9 mouse cellular contexts compared by ENCODE assay signal in the genomic region with DNA sequence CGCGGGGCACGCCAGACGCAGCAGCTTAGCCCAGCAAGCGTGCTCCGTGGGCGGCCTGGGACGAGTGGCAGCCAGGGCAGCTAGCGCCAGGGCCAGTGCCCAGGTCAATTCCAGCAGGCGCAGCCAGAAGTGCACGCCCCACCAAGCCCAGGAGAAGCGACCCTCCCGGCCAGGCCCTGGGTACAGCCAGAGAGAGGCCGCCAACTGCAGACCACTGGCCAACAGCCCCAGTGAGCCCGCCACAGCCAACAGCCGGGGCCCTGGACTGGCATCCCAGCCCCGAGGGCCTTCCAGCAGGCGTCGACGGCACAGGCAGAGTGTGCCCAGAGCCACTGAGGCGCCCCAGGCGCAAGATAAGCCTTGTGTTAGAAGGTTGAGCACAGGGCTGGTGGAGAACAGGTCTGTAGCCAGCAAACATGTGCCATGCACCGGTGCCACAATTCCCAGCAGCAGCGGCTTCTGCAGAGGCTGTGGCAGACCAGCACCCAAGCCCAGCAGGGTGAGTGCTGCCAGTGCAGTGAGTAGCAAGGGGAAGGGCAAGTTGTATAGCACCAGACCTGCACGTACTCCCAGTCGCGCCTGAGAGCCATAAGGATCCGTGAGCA. TPM values are rescaled to one million over a fixed set of nuclear protein-coding genes. Genes with fewer than 3 reads are reported as not detected.
DNase-seq lines count a peak whose midpoint lies in the region; ATAC-seq and TF ChIP-seq lines count a peak whose summit lies in the region.
"Had no signal": no experiment of that assay in that cellular context is flagged by ENCODE, and none has a peak within 500 bp of the region (broad histone marks: within the 10 kb centered on the region; RNA-seq: fewer than 3 reads in every experiment).

No protein-coding gene starts in this region.

- peak overlapping the region; percentile 81 for H3K4me2 ChIP-seq in heart, embryonic 15.5 days
- H3K4me2 ChIP-seq in forebrain, embryonic 14.5 days (ENCODE audit: low read length): peak overlapping the region; percentile 54
- H3K4me2 ChIP-seq in liver, embryonic 15.5 days: peak overlapping the region; percentile 80

- H3K27me3 ChIP-seq in heart, embryonic 15.5 days: peaks cover 33% of the 10 kb centered on the region
- H3K27me3 ChIP-seq in ES-Bruce4 (ENCODE audit: control insufficient read depth, insufficient read depth, low read length, poor library complexity, severe bottlenecking): no peaks in the 10 kb centered on the region
- no peaks in the 10 kb centered on the region for H3K27me3 ChIP-seq in forebrain, embryonic 14.5 days (replicated peaks; ENCODE audit: control insufficient read depth, insufficient read depth, low read length)
- peaks cover 57% of the 10 kb centered on the region for H3K27me3 ChIP-seq in liver, embryonic 15.5 days
- H3K27me3 ChIP-seq: Patski had no signal

- WGBS in heart, embryonic 15.5 days: 30% methylated on average over 28 of the region's 28 CpGs
- 69% methylated on average over 28 of the region's 28 CpGs for WGBS in forebrain, embryonic 14.5 days
- 37% methylated on average over 28 of the region's 28 CpGs for WGBS in liver, embryonic 15.5 days (ENCODE audit: insufficient replicate concordance)

- peak overlapping the region; percentile 51 for H3K4me3 ChIP-seq in heart, embryonic 15.5 days
- H3K4me3 ChIP-seq in ES-Bruce4 (ENCODE audit: low read depth, low read length): peak overlapping the region; percentile 39
- H3K4me3 ChIP-seq in forebrain, embryonic 14.5 days (ENCODE audit: low read depth, low read length): peak overlapping the region; percentile 32; the same call in 1 of the 2 replicates
- peak overlapping the region; percentile 53 for H3K4me3 ChIP-seq in liver, embryonic 15.5 days (replicated peaks)

- TF ChIP-seq CTCF in ES-Bruce4 (IDR thresholded peaks at IDR 0.05; ENCODE audit: low read depth, low read length): no peak

- no peak overlapping the region for H3K27ac ChIP-seq in heart, embryonic 15.5 days
- H3K27ac ChIP-seq in ES-Bruce4 (ENCODE audit: insufficient read depth, low read length): no peak overlapping the region
- H3K27ac ChIP-seq in forebrain, embryonic 14.5 days (ENCODE audit: low read depth, low read length): no peak overlapping the region
- H3K27ac ChIP-seq in liver, embryonic 15.5 days (replicated peaks): no peak overlapping the region

- no peak for ATAC-seq in heart, embryonic 15.5 days (replicated peaks; ENCODE audit: insufficient number of reproducible peaks, insufficient read depth, low FRiP score, low read depth)
- no peak for ATAC-seq in forebrain, embryonic 14.5 days
- ATAC-seq in liver, embryonic 15.5 days (ENCODE audit: insufficient read depth): no peak
- no peak for ATAC-seq in activated CD4-positive, CD25-positive, alpha-beta regulatory T cell, adult 4 months
- ATAC-seq: Patski had no signal

- DNase-seq in heart, postnatal 4 days: no peak
- DNase-seq in forebrain, embryonic 14.5 days (ENCODE audit: low spot score): no peak
- no peak for DNase-seq in ovary, postnatal 10 days (ENCODE audit: low spot score)
- DNase-seq in layer of hippocampus, adult 9-10 months (ENCODE audit: low spot score): no peak

- peak overlapping the region; percentile 57 for H3K9ac ChIP-seq in heart, embryonic 15.5 days
- H3K9ac ChIP-seq in ES-Bruce4 (ENCODE audit: low read depth, poor library complexity, severe bottlenecking): peak overlapping the region; percentile 44
- peak overlapping the region; percentile 32; the same call in 1 of the 2 replicates for H3K9ac ChIP-seq in forebrain, embryonic 14.5 days (ENCODE audit: low read length)
- no peak overlapping the region; the same call in 1 of the 2 replicates for H3K9ac ChIP-seq in liver, embryonic 15.5 days

- peaks cover 17% of the 10 kb centered on the region for H3K4me1 ChIP-seq in heart, embryonic 15.5 days (replicated peaks)
- no peaks in the 10 kb centered on the region for H3K4me1 ChIP-seq in ES-Bruce4 (ENCODE audit: control insufficient read depth, insufficient read depth, low read length)
- peaks cover 2% of the 10 kb centered on the region; the same call in 1 of the 2 replicates for H3K4me1 ChIP-seq in forebrain, embryonic 14.5 days (ENCODE audit: control insufficient read depth, insufficient read depth, low read length)
- H3K4me1 ChIP-seq in liver, embryonic 15.5 days (replicated peaks): peaks cover 19% of the 10 kb centered on the region

- H3K9me3 ChIP-seq in heart, embryonic 15.5 days (replicated peaks): no peaks in the 10 kb centered on the region
- no peaks in the 10 kb centered on the region for H3K9me3 ChIP-seq in ES-Bruce4 (replicated peaks; ENCODE audit: control insufficient read depth, insufficient read depth, low read length, poor library complexity, severe bottlenecking)
- no peaks in the 10 kb centered on the region for H3K9me3 ChIP-seq in forebrain, embryonic 14.5 days (replicated peaks; ENCODE audit: control insufficient read depth, low read length)
- H3K9me3 ChIP-seq in liver, embryonic 15.5 days (replicated peaks): no peaks in the 10 kb centered on the region

- peaks cover 10% of the 10 kb centered on the region; the same call in 1 of the 2 replicates for H3K36me3 ChIP-seq in heart, embryonic 15.5 days
- H3K36me3 ChIP-seq in ES-Bruce4 (ENCODE audit: control insufficient read depth, insufficient read depth, low read length, poor library complexity, severe bottlenecking): no peaks in the 10 kb centered on the region
- peaks cover 20% of the 10 kb centered on the region for H3K36me3 ChIP-seq in forebrain, embryonic 14.5 days (ENCODE audit: control insufficient read depth, insufficient read depth, low read length)
- no peaks in the 10 kb centered on the region for H3K36me3 ChIP-seq in liver, embryonic 15.5 days (replicated peaks)

- TF ChIP-seq EP300 in ES-Bruce4 (IDR thresholded peaks at IDR 0.05; ENCODE audit: insufficient read depth, low read depth, low read length): no peak

- no peak for TF ChIP-seq POLR2A in ES-Bruce4 (IDR thresholded peaks at IDR 0.05; ENCODE audit: insufficient read depth, low read length)

RNA-seq across cellular contexts. Expression of a gene that starts 6.6 kb away (rescaled TPM):
- 0.18 and 0.33 TPM in 2 replicates for polyA plus RNA-seq in heart, embryonic 15.5 days (2015; fragmentation: Nextera tagmentation; extraction: Ambion mirVana)
- total RNA-seq in heart, postnatal 4 days (2021): not detected
- 0.51 TPM in 1 of 2 replicates, not detected in the other for polyA plus RNA-seq in ES-Bruce4 (2011; ENCODE audit: insufficient read depth, insufficient read length, low read depth, missing spikeins)
- 3.2 and 5.4 TPM in 2 replicates for polyA plus RNA-seq in forebrain, embryonic 14.5 days (2014; fragmentation: Nextera tagmentation; extraction: Ambion mirVana)
- 0.03 and 0.07 TPM in 2 replicates for polyA plus RNA-seq in liver, embryonic 15.5 days (2015; fragmentation: Nextera tagmentation; extraction: Ambion mirVana)
- polyA plus RNA-seq in activated CD4-positive, CD25-positive, alpha-beta regulatory T cell, adult 4 months (2017; shearing (Covaris generic)): under 1 TPM in 1 of 2 experiments, not detected in 1; 0.20 TPM

RNA-seq across cellular contexts. Expression of a gene that starts 12.1 kb away (rescaled TPM):
- 38.3 and 44.3 TPM in 2 replicates for polyA plus RNA-seq in heart, embryonic 15.5 days (2015; fragmentation: Nextera tagmentation; extraction: Ambion mirVana)
- 10 to 100 TPM; 34.6 to 41.5 TPM for total RNA-seq in heart, postnatal 4 days (2021)
- polyA plus RNA-seq in ES-Bruce4 (2011; ENCODE audit: insufficient read depth, insufficient read length, low read depth, missing spikeins): 23.2 and 30.7 TPM in 2 replicates
- polyA plus RNA-seq in forebrain, embryonic 14.5 days (2014; fragmentation: Nextera tagmentation; extraction: Ambion mirVana): 37.2 and 49.4 TPM in 2 replicates
- 7.1 and 7.6 TPM in 2 replicates for polyA plus RNA-seq in liver, embryonic 15.5 days (2015; fragmentation: Nextera tagmentation; extraction: Ambion mirVana)
- 1 to 10 TPM; 2.7 to 8.0 TPM for polyA plus RNA-seq in activated CD4-positive, CD25-positive, alpha-beta regulatory T cell, adult 4 months (2017; shearing (Covaris generic))

RNA-seq across cellular contexts. Expression of a gene that starts 23.9 kb away (rescaled TPM):
- polyA plus RNA-seq in heart, embryonic 15.5 days (2015; fragmentation: Nextera tagmentation; extraction: Ambion mirVana): 11.5 and 15.6 TPM in 2 replicates
- 10 to 100 TPM in 1 of 2 experiments, 1 to 10 TPM in 1; 7.9 to 10.2 TPM for total RNA-seq in heart, postnatal 4 days (2021)
- polyA plus RNA-seq in ES-Bruce4 (2011; ENCODE audit: insufficient read depth, insufficient read length, low read depth, missing spikeins): 3.3 TPM in 2 replicates
- polyA plus RNA-seq in forebrain, embryonic 14.5 days (2014; fragmentation: Nextera tagmentation; extraction: Ambion mirVana): 1.3 and 2.0 TPM in 2 replicates
- polyA plus RNA-seq in liver, embryonic 15.5 days (2015; fragmentation: Nextera tagmentation; extraction: Ambion mirVana): 9.1 and 12.0 TPM in 2 replicates
- polyA plus RNA-seq in activated CD4-positive, CD25-positive, alpha-beta regulatory T cell, adult 4 months (2017; shearing (Covaris generic)): not detected

RNA-seq across cellular contexts. Expression of a gene that starts 36.3 kb away (rescaled TPM):
- polyA plus RNA-seq in heart, embryonic 15.5 days (2015; fragmentation: Nextera tagmentation; extraction: Ambion mirVana): 84.7 and 90.0 TPM in 2 replicates
- 10 to 100 TPM; 61.9 to 63.6 TPM for total RNA-seq in heart, postnatal 4 days (2021)
- polyA plus RNA-seq in ES-Bruce4 (2011; ENCODE audit: insufficient read depth, insufficient read length, low read depth, missing spikeins): 28.4 and 33.5 TPM in 2 replicates
- polyA plus RNA-seq in forebrain, embryonic 14.5 days (2014; fragmentation: Nextera tagmentation; extraction: Ambion mirVana): 101 and 108 TPM in 2 replicates
- 40.9 and 41.2 TPM in 2 replicates for polyA plus RNA-seq in liver, embryonic 15.5 days (2015; fragmentation: Nextera tagmentation; extraction: Ambion mirVana)
- 10 to 100 TPM; 57.7 to 61.8 TPM for polyA plus RNA-seq in activated CD4-positive, CD25-positive, alpha-beta regulatory T cell, adult 4 months (2017; shearing (Covaris generic))

RNA-seq across cellular contexts. Expression of a gene that starts 36.3 kb away (rescaled TPM):
- 7.8 and 7.9 TPM in 2 replicates for polyA plus RNA-seq in heart, embryonic 15.5 days (2015; fragmentation: Nextera tagmentation; extraction: Ambion mirVana)
- total RNA-seq in heart, postnatal 4 days (2021): 10 to 100 TPM in 1 of 2 experiments, 1 to 10 TPM in 1; 7.9 to 10.2 TPM
- polyA plus RNA-seq in ES-Bruce4 (2011; ENCODE audit: insufficient read depth, insufficient read length, low read depth, missing spikeins): 76.2 and 85.4 TPM in 2 replicates
- 4.3 and 5.8 TPM in 2 replicates for polyA plus RNA-seq in forebrain, embryonic 14.5 days (2014; fragmentation: Nextera tagmentation; extraction: Ambion mirVana)
- polyA plus RNA-seq in liver, embryonic 15.5 days (2015; fragmentation: Nextera tagmentation; extraction: Ambion mirVana): 7.5 and 8.4 TPM in 2 replicates
- 1 to 10 TPM; 4.4 to 7.2 TPM for polyA plus RNA-seq in activated CD4-positive, CD25-positive, alpha-beta regulatory T cell, adult 4 months (2017; shearing (Covaris generic))
